Mouse (Mus musculus): ENCODE measurements around the gene Ndufa12.
A peak's percentile ranks its signal among the peaks of the same experiment; 100 is the strongest.

Gene Ndufa12

DNA sequence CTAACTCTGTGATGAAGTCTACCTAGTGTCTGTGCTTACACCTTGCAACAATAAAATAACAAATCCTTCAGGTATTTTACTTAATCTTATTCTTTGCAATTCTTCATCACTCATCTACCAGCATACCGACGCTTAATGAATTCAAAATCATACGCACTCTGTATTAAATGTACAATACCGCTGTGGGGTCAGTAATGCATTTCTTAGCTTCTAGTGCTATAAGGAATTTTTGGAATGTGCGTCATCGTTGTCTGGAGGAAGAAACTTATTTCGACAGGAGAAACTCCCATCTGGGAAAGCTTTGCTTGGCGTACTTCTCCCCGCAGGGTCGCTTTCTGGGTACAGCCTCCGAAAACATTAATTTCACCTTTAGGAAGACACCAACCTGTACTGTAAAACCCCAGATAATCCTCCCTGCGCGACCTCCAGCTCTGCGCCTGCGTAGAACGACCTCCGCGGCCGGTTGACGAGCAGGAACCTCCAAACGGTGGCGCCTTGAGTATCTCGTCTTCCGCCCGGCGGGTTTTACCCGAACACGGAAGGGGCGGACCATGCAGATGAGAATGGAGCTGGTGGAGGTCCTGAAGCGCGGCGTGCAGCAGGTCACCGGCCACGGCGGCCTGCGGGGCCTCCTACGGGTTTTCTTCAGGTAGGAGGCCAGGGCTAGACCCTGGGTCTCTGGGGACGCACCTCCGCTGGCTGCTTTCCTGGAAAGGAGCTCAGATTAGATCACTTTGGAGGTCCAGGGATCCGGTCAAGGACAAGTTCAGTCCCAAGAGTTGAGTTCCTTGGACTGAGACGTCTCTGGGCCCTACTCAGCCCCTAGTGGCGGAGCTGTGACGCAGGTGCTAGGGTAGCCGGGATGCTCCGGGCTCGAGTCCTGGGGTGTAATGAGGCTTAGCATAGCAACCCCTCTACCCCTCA is at the start of gene Ndufa12:
TSS of gene Ndufa12 (plus strand) at position 239 of the 924 bp plus-strand sequence.
- DNase-seq (ENCODE audit: low read depth, low spot score) = peak; percentile 79

DNA sequence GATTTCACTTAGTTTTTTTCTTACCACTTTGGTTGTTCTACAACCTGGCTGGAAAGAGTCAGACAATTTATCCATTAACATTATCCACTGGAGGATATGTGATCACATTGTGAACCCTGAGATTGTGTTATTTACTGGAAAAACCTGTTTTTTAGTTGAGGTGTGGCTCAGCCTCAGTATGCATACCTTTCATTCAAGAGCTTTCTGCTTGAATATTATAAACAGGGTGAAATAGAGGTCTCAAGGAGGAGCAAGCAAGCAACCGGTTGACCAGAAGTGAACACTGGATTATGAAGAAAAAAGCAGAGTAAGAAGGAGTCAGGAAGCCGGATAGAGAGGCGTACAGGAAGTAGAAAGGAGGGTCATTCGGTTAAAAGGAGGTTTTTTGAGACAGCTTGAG is 47.0 kb upstream of the Ndufa12 start:
- DNase-seq (ENCODE audit: low read depth, low spot score) = no peak

DNA sequence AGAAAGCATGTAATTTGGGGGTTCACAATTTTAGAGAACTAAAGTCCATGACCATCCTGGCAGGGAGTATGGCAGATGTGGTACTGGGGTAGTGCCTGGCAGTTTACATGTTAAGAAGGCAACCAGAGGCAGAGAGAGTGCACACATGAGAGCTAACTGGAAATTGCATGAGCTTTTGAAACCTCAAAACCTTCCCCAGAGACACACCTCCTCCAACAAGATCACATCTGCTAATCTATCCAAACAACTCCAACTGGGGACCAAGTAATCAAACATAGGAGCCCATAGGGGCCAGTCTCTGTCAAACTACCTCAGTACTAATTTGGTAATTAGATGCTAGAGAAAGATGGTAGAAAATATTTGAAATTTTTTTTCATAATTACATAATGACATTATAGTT is 44.7 kb upstream of the Ndufa12 start:
- no peak for DNase-seq (ENCODE audit: low read depth, low spot score)

DNA sequence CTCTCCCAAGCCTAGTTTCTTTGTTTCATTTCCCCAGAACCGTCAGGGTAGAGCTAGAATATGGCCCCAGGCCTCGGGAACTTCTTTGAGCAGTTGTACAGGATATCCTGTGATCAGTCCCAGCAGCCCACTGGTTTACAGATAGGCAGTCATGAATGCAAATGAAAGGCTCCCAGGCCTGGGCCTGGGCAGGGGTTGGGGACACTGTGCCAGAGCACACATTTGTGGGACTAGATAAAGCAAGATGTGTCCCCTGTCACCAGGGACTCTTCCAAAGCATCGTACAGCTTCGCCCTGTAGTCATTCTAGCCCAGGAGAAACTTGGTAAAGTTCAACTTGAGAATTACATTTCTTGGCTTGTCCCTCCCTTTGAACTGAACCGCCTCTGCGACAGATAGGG is 39.6 kb upstream of the Ndufa12 start:
- no peak for DNase-seq (ENCODE audit: low read depth, low spot score)

GRCm38 (mm10) chr10:94159406-94159805 is 39.1 kb upstream of the Ndufa12 start:
- DNase-seq (ENCODE audit: low read depth, low spot score) = no peak

DNA sequence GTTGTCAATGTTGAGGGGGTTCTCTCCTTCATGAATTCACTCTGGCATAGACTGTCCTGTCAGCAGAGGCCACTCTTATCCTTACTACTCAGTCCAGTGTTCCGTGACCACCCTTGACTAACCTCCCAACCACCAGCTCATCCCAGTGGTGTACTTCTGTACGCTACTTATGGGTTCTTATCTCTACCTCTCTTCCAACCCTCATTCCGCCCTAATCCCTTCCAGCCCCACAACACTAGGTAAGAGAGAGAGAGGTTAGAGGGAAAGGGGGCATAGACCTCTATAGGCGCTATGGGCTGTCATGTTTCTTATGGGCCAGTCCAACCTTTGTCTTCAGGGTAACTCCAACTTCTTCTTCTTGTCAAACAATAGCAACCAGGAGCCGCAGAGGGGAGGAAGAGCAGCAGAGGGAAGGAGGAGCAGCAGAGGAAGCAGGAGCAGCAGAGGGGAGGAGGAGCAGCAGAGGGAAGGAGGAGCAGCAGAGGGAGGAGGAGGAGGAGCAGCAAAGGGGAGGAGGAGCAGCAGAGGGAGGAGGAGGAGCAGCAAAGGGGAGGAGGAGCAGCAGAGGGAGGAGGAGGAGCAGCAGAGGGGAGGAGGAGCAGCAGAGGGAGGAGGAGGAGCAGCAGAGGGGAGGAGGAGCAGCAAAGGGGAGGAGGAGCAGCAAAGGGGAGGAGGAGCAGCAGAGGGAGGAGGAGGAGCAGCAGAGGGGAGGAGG is 37.3 kb upstream of the Ndufa12 start:
- DNase-seq (ENCODE audit: low read depth, low spot score) = no peak

GRCm38 (mm10) chr10:94162031-94162430 is 36.5 kb upstream of the Ndufa12 start:
- DNase-seq (ENCODE audit: low read depth, low spot score) = no peak

DNA sequence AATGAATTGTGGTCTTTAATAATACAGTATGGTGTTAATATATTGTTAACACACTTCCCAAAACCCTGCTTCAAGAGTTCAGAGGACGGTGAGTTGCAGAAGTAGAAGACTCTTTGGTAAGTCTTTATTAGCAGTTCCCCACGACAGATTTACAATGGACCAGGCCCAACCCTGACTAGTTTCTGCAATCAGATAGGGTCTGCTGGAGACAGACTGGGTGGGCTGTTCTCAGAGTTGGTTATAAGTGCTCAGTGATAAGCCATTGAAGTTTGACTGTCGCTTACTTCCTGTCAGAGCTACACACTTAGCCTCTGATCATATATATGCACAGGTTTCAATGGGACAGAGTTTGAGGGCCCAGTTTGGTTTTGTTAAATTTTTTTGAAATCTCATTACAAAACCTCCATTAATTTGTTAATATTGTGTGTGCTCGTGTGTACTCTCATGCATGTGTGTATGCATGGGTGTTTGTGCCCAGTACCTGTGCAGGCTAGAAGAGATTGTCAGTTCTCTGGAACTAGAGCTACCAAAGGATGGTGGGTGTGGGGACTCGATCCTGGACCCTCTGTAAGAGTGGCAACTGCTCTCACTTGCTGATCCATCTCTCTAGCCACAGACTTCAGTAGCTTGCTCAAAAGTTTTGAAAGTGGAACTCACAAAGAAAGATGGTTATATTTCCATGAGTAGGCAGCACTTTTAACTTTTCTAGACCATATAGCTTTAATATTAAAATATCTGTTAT is 34.2 kb upstream of the Ndufa12 start:
- DNase-seq (ENCODE audit: low read depth, low spot score) = no peak

DNA sequence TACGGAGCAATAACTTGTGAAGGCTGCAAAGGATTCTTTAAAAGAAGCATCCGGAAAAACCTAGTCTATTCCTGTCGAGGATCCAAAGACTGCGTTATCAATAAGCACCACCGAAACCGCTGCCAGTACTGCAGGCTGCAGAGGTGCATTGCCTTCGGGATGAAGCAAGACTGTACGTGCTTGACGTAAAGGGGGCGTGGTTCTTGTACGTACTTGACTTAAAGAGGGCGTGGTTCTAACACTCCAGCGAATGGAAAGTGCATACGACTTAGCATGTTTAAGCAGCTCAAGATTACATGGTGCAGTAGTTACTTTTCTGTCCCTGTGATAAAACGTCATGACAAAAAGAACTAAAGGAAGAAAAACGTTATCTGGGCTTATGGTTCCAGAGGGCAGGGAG is 33.1 kb upstream of the Ndufa12 start:
- DNase-seq (ENCODE audit: low read depth, low spot score) = no peak

DNA sequence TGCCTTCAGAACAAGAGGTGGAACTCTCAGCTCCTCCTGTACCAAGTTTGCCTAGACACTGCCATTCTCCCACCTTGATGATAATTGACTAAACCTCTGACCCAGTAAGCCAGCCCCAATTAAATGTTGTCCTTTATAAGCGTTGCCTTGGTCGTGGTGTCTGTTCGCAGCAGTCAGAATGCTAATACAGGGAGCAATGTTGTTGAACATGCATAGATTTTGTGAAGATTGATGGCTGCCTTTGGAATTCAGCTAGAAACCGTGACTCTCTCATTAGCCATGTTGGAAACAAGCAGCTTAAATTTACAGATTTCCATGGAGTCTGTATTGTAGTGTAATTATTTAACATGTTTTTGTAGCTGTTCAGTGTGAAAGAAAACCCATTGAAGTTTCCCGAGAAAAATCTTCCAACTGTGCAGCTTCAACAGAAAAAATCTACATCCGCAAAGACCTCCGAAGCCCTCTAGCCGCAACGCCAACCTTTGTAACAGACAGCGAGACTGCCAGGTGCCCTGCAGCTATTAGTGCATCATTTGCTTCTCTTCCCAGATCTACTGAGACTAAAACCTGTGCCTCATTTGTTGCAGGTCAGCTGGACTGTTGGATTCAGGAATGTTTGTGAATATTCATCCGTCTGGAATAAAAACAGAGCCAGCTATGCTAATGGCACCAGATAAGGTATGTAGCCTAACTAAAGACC is 31.3 kb upstream of the Ndufa12 start:
- DNase-seq (ENCODE audit: low read depth, low spot score) = no peak

GRCm38 (mm10) chr10:94171440-94172130 is 26.9 kb upstream of the Ndufa12 start:
- no peak for DNase-seq (ENCODE audit: low read depth, low spot score)

- DNase-seq (ENCODE audit: low read depth, low spot score) = no peak
Measured at GRCm38 (mm10) chr10:94172137-94172536, 26.4 kb upstream of the Ndufa12 start.

GRCm38 (mm10) chr10:94172706-94173105 is 25.8 kb upstream of the Ndufa12 start:
- DNase-seq (ENCODE audit: low read depth, low spot score) = no peak

GRCm38 (mm10) chr10:94174652-94175051 is 23.9 kb upstream of the Ndufa12 start:
- no peak for DNase-seq (ENCODE audit: low read depth, low spot score)

- DNase-seq (ENCODE audit: low read depth, low spot score) = no peak
Measured at GRCm38 (mm10) chr10:94183199-94183598, 15.3 kb upstream of the Ndufa12 start.

- DNase-seq (ENCODE audit: low read depth, low spot score) = no peak
Measured at GRCm38 (mm10) chr10:94204973-94205372, 6.5 kb downstream of the Ndufa12 start.

DNA sequence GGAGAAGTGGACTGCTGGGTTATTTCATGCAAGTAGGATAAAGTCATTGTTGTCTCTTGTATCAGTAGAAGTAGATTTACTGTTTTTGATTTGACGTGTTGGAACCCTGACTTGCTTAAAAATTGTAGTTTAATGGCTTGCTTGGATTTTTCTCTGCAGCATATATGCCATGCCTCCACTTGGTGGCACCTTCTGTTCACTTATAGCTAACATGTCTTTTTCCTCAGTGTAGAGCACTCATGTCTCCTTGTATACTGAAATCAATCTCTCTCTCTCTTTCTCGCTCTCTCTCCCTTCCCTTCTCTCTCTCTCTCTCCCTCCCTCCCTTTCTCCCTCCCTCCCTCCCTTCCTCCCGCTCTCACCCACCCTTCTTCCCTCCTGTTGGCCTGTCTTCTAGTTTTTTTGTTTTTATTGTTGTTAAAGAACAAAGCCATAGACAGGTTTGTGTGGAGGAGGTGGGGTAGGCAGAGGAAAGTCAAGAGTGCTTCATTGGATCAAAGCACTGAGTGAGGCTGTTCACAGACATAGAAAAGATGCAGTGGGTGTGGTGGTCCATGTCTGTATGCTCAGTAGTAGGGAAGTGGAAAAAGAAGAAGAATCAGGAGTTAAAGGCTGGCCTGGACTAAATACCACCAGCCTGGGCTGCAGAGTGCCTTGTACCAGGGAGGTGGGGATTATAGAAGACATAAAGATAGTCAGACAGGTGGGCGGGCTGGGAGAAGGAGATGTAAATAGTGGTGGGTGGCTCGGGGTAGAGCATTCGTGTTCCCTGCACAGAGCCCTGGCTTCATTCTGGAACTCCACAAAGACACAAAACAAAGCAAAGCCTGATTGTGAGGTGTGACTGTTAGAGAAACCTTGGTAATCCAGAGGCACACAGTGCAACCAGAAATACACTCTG is 12.4 kb downstream of the Ndufa12 start:
- peak; percentile 54 for DNase-seq (ENCODE audit: low read depth, low spot score)

DNA sequence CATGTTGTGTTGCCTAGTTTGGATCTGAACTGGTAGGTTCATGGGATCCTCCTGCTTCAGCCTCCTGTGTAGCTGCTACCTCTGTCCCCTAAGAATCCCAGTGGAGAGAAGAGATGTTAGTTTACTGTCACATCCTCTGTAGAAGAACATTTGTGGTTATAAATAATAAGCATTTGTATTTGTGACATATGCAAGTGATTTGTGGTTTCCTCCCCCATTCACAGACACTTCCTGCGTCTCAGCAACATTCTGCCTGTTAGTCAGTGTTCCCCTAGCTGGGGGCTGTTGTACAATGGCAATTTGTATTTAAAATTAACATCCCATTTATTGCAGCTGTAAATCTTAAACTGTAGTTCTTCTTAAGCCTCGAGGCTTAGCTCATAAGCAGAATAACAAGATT is 13.2 kb downstream of the Ndufa12 start:
- no peak for DNase-seq (ENCODE audit: low read depth, low spot score)

- DNase-seq (ENCODE audit: low read depth, low spot score) = no peak
Measured at GRCm38 (mm10) chr10:94225026-94225750, 26.7 kb downstream of the Ndufa12 start.
